Mouse (Mus musculus) lung, adult 2 months (tissue): ENCODE data around the gene 4930412O13Rik.

Experiments used
- CTCF ChIP-seq: fragments of 200-500 bp; IDR thresholded peaks from 2 replicates; pipeline ENCODE4 v1.5.1; 2011; ENCODE audit warnings: mild to moderate bottlenecking, low read length, control low read depth; ENCODE audit not compliant: insufficient read depth
- POLR2A ChIP-seq: fragments of 200-500 bp; IDR thresholded peaks from 2 replicates; pipeline ENCODE4 v1.6.1; 2011; ENCODE audit warnings: low read depth, mild to moderate bottlenecking, control low read depth, low read length, borderline replicate concordance; ENCODE audit errors: extremely low read depth

DNA sequence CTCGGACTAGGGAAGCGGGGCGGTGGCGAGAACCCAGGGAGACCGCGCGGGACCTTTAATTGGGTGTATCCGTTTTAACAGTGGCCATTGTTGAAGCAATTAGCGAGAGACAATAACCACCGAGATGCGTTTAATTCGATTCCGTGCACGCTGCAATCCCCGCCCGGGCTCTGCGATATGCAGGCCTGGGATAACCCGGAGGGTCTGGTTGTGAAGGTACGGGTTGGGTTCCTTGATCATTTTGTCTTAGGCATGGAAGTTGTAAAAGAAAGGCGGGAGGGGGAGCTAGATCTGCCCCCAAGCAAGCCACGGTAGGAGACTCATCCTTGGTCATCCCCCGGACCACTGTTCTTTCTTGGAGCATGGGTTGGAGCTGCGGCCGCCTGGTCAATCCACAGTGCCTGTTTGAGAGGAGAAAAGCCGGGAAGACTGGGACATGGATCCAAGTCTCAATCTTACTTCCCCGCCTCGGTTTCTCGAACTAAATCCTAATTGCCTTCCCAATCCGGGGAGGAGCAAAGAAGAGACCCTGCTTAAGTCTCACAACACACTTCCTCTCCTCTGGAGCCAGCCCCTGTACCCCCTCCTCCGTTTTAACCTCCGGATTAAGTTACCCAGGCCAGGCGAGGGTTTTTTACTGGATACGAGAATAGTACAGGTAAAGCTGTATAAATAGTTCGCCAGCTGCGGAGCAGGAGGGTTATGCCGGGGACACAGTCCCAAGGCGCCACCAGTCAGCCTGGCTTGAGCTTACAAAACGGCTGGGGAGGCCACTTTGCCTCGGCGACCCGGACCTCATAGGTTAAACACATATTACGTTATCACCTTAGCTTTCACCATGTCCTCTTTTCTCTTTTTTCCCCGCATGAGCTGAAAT lies 2.1 kb downstream of the 4930412O13Rik start:
- TF ChIP-seq CTCF (no peak), POLR2A (no peak)
